Mouse (Mus musculus): ENCODE measurements around the gene Tsfm.

- TF ChIP-seq CTCF (IDR thresholded peaks at IDR 0.05; ENCODE audit: control insufficient read depth, insufficient read depth, insufficient replicate concordance, low read depth, low read length) (no peak), POLR2A (IDR thresholded peaks at IDR 0.05; ENCODE audit: control insufficient read depth, low read depth, low read length) (no peak)
Measured at GRCm38 (mm10) chr10:126963821-126964220, 66.8 kb downstream of the Tsfm start.
